Mouse (Mus musculus) kidney, embryonic 15.5 days (tissue): ENCODE measurements around the gene Kdm4a. TPM values are rescaled to one million over a fixed set of nuclear protein-coding genes. Genes with fewer than 3 reads are reported as not detected.

Experiments used
- microRNA-seq: library from miRNA; unstranded; fragments of <30 nt; microRNA quantifications from one replicate; pipeline ENCODE4, GENCODE M21; 2016
- polyA plus RNA-seq: library from polyadenylated mRNA; unstranded; fragments of >200 nt; fragmentation: Nextera tagmentation; extraction: Ambion mirVana; gene quantifications from 2 replicates; pipeline ENCODE4 v1.2.1, GENCODE M21; 2015

Kdm4a gene
- polyA plus RNA-seq, 1 experiment from 2014 or later: 39.5 TPM

Small RNA genes within 50 kb of the gene (microRNA-seq; reads per million reads assigned to microRNA genes)
- gene Mir7226: not detected

Other genes with a start within 250 kb of the Kdm4a start
- gene St3gal3, start 45.1 kb downstream of the Kdm4a start, polyA plus RNA-seq: 8.8 and 9.8 TPM in 2 replicates
- 64.2 and 64.4 TPM in 2 replicates for gene Ptprf, start 111.4 kb upstream of the Kdm4a start, polyA plus RNA-seq
- 7.0 and 8.5 TPM in 2 replicates for gene Szt2, start 229.2 kb upstream of the Kdm4a start, polyA plus RNA-seq
- gene Med8, start 229.3 kb upstream of the Kdm4a start, polyA plus RNA-seq: 100 and 101 TPM in 2 replicates
- gene Elovl1, start 248.1 kb upstream of the Kdm4a start, polyA plus RNA-seq: 93.5 and 104 TPM in 2 replicates